Mouse (Mus musculus) liver, postnatal 0 days (tissue): ENCODE measurements at regions not wholly inside any gene's neighbourhood (a gene's known extent, or its start where the extent isn't known, plus 50 kb on each side); places are given as distances from the start of the nearest gene placed in this dataset.

ENCODE experiments used
- ATAC-seq: fragments of 200-750 bp; cut with Nextera tagmentation; 2 replicates; pipeline ENCODE4 v1.8.0; 2017; ENCODE audit warnings: mild to moderate bottlenecking, moderate library complexity
- DNase-seq: peaks from one replicate; pipeline ENCODE4 v3.0.0-alpha.2; 2016
- H3K27ac ChIP-seq: fragments of 300-500 bp; sonication (generic); 2 replicates; pipeline ENCODE4 v1.5.1; 2014; ENCODE audit warnings: antibody characterized with exemption, moderate library complexity, mild to moderate bottlenecking, low read depth
- H3K27me3 ChIP-seq: fragments of 300-500 bp; sonication (generic); 2 replicates; pipeline ENCODE4 v1.6.1; 2014; ENCODE audit warnings: low read length, control low read depth, mixed read lengths; ENCODE audit not compliant: insufficient read depth
- H3K36me3 ChIP-seq: fragments of 300-500 bp; sonication (generic); replicated peaks from 2 replicates; pipeline ENCODE4 v1.6.1; 2014; ENCODE audit warnings: mild to moderate bottlenecking, control low read depth, low read length, moderate library complexity, mixed read lengths; ENCODE audit not compliant: insufficient read depth
- H3K4me1 ChIP-seq: fragments of 300-500 bp; sonication (generic); 2 replicates; pipeline ENCODE4 v1.6.1; 2014; ENCODE audit warnings: antibody characterized with exemption, mild to moderate bottlenecking, control low read depth; ENCODE audit not compliant: insufficient read depth
- H3K4me2 ChIP-seq: fragments of 300-500 bp; sonication (generic); 2 replicates; pipeline ENCODE4 v1.6.1; 2014; ENCODE audit warnings: low read depth, mild to moderate bottlenecking, low read length, moderate library complexity, mixed read lengths
- H3K4me3 ChIP-seq: fragments of 300-500 bp; sonication (generic); 2 replicates; pipeline ENCODE4 v1.5.1; 2014; ENCODE audit warnings: low read depth, low read length
- H3K9ac ChIP-seq: fragments of 300-500 bp; sonication (generic); replicated peaks from 2 replicates; pipeline ENCODE4 v1.6.1; 2014; ENCODE audit warnings: mild to moderate bottlenecking, moderate library complexity
- H3K9me3 ChIP-seq: fragments of 300-500 bp; sonication (generic); 2 replicates; pipeline ENCODE4 v1.6.1; 2016; ENCODE audit warnings: mild to moderate bottlenecking, control low read depth, low read length, mixed read lengths
- CTCF ChIP-seq: sonication (generic); IDR thresholded peaks from 2 replicates; pipeline ENCODE4 v1.5.1; 2016; ENCODE audit warnings: antibody characterized with exemption, low read depth
- EP300 ChIP-seq: IDR thresholded peaks from 2 replicates; pipeline ENCODE4 v1.6.1; 2016; ENCODE audit warnings: antibody characterized with exemption, low read depth, mild to moderate bottlenecking
- WGBS: fragments of 180-500 bp; shearing (Covaris S2); extraction: QIAGEN DNeasy Blood & Tissue Kit; methylation state at CpG from one replicate; pipeline ENCODE4 v1.1.7; 2014; ENCODE audit not compliant: insufficient replicate concordance; 5-methylcytosine and 5-hydroxymethylcytosine counted together

DNA sequence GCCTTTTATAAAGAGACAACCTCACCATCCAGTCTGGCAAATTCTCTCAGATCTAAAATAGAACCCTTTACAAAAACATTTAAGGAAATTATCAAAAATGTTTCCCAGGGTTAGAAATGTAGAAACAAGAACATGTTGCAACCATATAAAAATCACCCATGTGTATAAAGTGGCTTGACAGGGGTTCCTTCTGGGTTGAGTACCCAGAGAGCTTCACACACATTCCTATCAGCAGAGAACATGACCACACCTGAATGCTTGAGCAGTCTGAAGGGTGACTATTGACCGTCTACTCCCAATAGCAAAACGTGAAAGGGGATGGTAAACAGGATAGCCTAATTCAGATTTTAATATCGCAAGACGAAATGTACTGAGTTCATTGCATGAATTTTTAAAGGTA is 57.8 kb upstream of the Zfand5 start:
- Histone ChIP-seq H3K4me1 (no peaks in the 10 kb centered on the region), H3K36me3 (no peaks in the 10 kb centered on the region), H3K27me3 (no peaks in the 10 kb centered on the region), H3K4me3 (no peak overlapping the region), H3K9ac (no peak overlapping the region), H3K9me3 (no peaks in the 10 kb centered on the region), H3K27ac (no peak overlapping the region), H3K4me2 (no peak overlapping the region)
- DNase-seq: no peak
- no peak for ATAC-seq
- 83% methylated on average over 4 of the region's 4 CpGs for WGBS
- TF ChIP-seq CTCF (no peak), EP300 (no peak)

DNA sequence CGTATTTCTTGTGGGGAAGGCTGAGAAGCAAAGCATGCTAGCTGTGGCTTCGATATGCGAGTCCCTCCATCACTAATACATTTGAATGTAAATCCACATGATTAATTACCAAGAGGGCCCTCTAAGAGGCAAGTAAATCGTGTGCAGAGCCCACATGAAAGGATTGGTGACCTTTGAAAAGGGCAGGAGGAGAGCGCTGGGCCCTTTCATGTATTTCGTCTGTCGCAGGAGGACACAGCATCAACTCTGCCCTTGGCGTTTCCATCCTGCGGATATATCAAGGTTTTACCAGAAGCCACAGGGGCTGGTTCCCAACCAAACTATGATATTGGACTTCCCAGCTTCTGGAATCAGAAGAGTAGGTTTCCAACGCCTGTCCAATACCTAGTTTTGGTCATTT is 78.6 kb upstream of the Zfand5 start:
- no peak overlapping the region for H3K4me3 ChIP-seq
- H3K9ac ChIP-seq: no peak overlapping the region
- DNase-seq: no peak
- WGBS: 77% methylated on average over 10 of the region's 10 CpGs
- no peaks in the 10 kb centered on the region for H3K27me3 ChIP-seq
- H3K4me1 ChIP-seq: no peaks in the 10 kb centered on the region
- no peaks in the 10 kb centered on the region for H3K36me3 ChIP-seq
- no peak overlapping the region for H3K4me2 ChIP-seq
- no peak overlapping the region for H3K27ac ChIP-seq
- ATAC-seq: no peak
- TF ChIP-seq EP300: no peak
- no peak for TF ChIP-seq CTCF
- H3K9me3 ChIP-seq: no peaks in the 10 kb centered on the region

DNA sequence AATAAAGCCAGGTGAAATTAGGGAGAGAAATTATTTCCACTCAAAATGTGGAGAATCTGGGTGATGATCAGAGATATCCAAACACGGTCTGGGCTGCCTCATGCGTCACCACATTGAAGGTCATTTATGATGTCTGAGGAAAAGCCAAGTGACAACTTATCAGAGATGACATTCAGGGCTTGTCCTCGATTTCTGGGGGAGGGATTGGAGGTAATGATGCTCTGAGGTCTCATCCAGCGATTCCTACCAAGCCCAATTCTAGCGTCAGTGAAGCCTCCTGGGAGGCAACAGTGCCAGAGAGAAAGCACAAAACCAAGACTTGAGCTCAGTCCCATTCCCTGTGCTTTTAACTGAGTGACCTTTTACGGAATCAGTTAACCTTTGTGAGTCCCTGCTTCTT is 79.5 kb upstream of the Zfand5 start:
- DNase-seq: no peak
- H3K4me1 ChIP-seq: no peaks in the 10 kb centered on the region
- 75% methylated on average over 6 of the region's 6 CpGs for WGBS
- no peak overlapping the region for H3K9ac ChIP-seq
- H3K27ac ChIP-seq: no peak overlapping the region
- no peaks in the 10 kb centered on the region for H3K9me3 ChIP-seq
- TF ChIP-seq EP300 (no peak), CTCF (no peak)
- no peak overlapping the region for H3K4me2 ChIP-seq
- no peak for ATAC-seq
- H3K27me3 ChIP-seq: no peaks in the 10 kb centered on the region
- H3K36me3 ChIP-seq: no peaks in the 10 kb centered on the region
- H3K4me3 ChIP-seq: no peak overlapping the region

DNA sequence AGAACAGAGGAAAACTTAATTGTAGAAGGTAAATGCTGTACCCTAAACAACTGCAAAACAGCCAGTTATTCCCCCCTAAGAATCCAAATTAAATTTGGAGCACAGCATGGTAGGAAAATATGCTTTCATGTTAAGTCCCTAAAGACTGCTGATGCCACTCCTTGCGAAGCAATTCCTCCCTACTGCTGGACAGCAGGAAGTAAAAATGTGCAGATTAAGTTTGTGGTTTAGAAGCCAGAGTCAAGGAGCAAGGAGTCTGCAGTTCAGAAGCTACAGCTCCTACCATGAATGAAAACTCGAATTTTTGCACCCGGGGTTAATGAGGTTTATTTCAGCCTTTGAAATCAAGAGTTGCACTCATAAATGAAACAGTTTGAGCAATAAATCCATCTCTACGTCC is 82.9 kb upstream of the Zfand5 start:
- ATAC-seq (no peak), DNase-seq (no peak)
- H3K36me3 ChIP-seq: no peaks in the 10 kb centered on the region
- H3K9ac ChIP-seq: no peak overlapping the region
- H3K4me2 ChIP-seq: no peak overlapping the region
- H3K4me1 ChIP-seq: no peaks in the 10 kb centered on the region
- H3K9me3 ChIP-seq: no peaks in the 10 kb centered on the region
- WGBS: 38% methylated on average over 4 of the region's 4 CpGs
- no peak for TF ChIP-seq EP300
- TF ChIP-seq CTCF: no peak
- no peak overlapping the region for H3K4me3 ChIP-seq
- no peak overlapping the region for H3K27ac ChIP-seq
- no peaks in the 10 kb centered on the region for H3K27me3 ChIP-seq

DNA sequence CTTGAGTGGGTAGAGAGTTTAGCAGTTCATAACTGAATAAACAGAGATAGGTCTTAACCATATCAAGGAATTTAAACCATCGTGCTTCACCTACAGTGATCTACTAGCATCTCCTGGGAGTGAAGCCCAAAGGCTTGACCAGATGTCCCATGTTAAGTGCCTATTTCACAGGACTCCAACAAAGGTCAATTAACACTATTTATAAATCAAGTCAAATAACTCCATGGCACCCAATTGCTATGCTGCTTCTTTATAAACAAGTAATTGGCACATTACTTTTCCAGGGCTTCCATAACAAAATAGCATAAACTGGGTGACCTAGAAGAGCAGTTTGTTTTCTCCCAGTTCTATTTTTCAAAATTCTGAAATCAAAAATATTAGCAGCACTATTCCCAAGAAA is 85.4 kb upstream of the Zfand5 start:
- TF ChIP-seq EP300 (no peak), CTCF (no peak)
- ATAC-seq: no peak

DNA sequence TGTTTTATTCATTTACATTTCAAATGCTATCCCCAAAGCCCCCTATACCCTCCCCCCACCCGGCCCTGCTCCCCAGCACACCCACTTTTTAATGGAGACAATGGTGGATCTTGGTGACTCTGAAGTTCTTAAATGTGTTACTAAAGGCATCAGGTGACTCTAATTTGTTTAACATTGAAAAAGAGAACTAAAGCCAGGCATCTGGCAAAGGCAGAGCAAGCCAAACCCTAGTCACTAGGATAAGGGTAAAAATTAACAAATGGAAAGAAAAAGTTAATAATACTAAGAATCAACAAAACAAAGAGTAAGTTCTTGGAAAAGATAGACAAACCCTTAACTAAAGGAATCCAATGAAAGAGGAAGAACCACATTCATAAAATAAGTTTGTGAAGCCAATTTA is 86.1 kb upstream of the Zfand5 start:
- Histone ChIP-seq H3K36me3 (no peaks in the 10 kb centered on the region), H3K27me3 (no peaks in the 10 kb centered on the region), H3K4me2 (no peak overlapping the region), H3K9ac (no peak overlapping the region), H3K4me1 (no peaks in the 10 kb centered on the region), H3K4me3 (no peak overlapping the region), H3K9me3 (no peaks in the 10 kb centered on the region), H3K27ac (no peak overlapping the region)
- TF ChIP-seq CTCF (no peak), EP300 (no peak)
- DNase-seq (no peak), ATAC-seq (no peak)
- 79% methylated on average over 1 of the region's 1 CpGs for WGBS

More for the DNA sequence above, 85.4 kb upstream of the Zfand5 start:
- Histone ChIP-seq H3K4me2 (no peak overlapping the region), H3K27ac (no peak overlapping the region), H3K36me3 (no peaks in the 10 kb centered on the region), H3K4me3 (no peak overlapping the region), H3K9ac (no peak overlapping the region), H3K27me3 (no peaks in the 10 kb centered on the region), H3K9me3 (no peaks in the 10 kb centered on the region), H3K4me1 (no peaks in the 10 kb centered on the region)
- 81% methylated on average over 1 of the region's 1 CpGs for WGBS
- DNase-seq: no peak

DNA sequence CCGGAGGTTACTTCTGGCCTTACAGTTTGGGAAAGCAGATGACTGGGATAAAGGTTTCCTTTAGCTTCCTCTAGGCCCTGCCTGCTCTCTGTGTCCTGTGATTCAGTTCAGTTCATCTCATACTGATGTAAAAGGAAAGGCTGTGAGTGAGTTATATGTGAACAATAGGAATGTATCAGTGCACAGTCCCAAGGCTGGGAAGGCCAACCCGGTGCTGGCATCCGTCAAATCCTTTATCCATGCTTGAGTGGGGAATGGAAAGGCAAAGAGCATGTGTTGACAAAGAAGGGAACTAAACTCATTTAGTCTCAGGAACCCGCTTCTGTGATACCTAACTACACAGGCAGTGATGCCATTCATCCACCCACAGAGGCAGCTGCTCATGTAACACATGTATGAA is 89.0 kb upstream of the Zfand5 start:
- Histone ChIP-seq H3K36me3 (no peaks in the 10 kb centered on the region), H3K27ac (no peak overlapping the region), H3K4me3 (no peak overlapping the region), H3K4me2 (no peak overlapping the region), H3K9me3 (no peaks in the 10 kb centered on the region), H3K9ac (no peak overlapping the region), H3K4me1 (no peaks in the 10 kb centered on the region), H3K27me3 (no peaks in the 10 kb centered on the region)
- 82% methylated on average over 4 of the region's 4 CpGs for WGBS
- ATAC-seq (no peak), DNase-seq (no peak)
- TF ChIP-seq EP300: no peak
- TF ChIP-seq CTCF: no peak
